In genomic region chr9:7788411-7788810, GRCm38 (mm10) we compare ENCODE assay signal across 19 mouse cellular contexts.
"Had no signal": no experiment of that assay in that cellular context is flagged by ENCODE, and none has a peak within 500 bp of the region (broad histone marks: within the 10 kb centered on the region; RNA-seq: fewer than 3 reads in every experiment).

No protein-coding gene starts in this region.

- ATAC-seq: lung, postnatal 0 days had no signal

- H3K9ac ChIP-seq: limb, embryonic 13.5 days; liver, embryonic 14.5 days; lung, embryonic 14.5 days had no signal

- H3K9me3 ChIP-seq: limb, embryonic 10.5 days; limb, embryonic 13.5 days had no signal

- H3K27ac ChIP-seq: kidney, postnatal 0 days; layer of hippocampus, adult 2 months; limb, embryonic 10.5 days; limb, embryonic 13.5 days; liver, embryonic 14.5 days; macrophage; stomach, postnatal 0 days had no signal

- H3K4me2 ChIP-seq: limb, embryonic 13.5 days; lung, embryonic 14.5 days; midbrain, embryonic 11.5 days had no signal

- H3K27me3 ChIP-seq: limb, embryonic 13.5 days had no signal

- DNase-seq: kidney, adult 9 months; kidney, postnatal 25 days; layer of hippocampus, adult 9-11 months; lung, embryonic 14.5 days; midbrain, embryonic 14.5 days; right cerebral cortex, postnatal 14 days; right cerebral cortex, postnatal 4 days; thymus, adult 2 months; thymus, postnatal 14 days; thymus, postnatal 4 days had no signal

- H3K4me3 ChIP-seq: layer of hippocampus, adult 2 months; limb, embryonic 10.5 days; limb, embryonic 13.5 days had no signal

- H3K4me1 ChIP-seq: limb, embryonic 10.5 days had no signal
